Mouse (Mus musculus) frontal cortex, postnatal 10 days (tissue): ENCODE results near the gene Angptl4.

Experiments
- DNase-seq, 2 experiments: peaks; one replicate each; pipeline ENCODE4 v3.0.0; 2022; ENCODE audit warnings: low spot score in 2 of 2, mixed read lengths in 1 of 2

Angptl4 gene

DNA sequence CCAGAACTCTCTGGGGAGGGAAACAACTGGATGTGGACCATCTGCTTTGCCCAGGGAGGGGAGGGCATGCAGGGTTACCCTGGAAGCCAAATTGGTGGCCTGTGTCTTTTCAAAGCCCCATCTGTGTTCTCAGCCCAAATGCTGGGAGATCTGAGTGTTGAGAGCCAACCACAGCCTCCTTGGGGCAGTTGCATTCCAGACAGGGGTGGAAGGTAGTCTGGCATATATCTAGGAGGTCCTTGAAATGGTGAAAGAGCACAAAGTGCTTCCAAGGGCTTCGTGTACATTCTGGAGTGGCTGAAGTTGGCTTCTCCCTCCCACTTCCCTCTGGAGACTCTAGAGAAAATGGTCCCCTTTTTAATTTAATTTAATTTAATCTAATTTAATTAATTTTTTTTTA is 23.1 kb upstream of the Angptl4 start:
- no peak for DNase-seq

DNA sequence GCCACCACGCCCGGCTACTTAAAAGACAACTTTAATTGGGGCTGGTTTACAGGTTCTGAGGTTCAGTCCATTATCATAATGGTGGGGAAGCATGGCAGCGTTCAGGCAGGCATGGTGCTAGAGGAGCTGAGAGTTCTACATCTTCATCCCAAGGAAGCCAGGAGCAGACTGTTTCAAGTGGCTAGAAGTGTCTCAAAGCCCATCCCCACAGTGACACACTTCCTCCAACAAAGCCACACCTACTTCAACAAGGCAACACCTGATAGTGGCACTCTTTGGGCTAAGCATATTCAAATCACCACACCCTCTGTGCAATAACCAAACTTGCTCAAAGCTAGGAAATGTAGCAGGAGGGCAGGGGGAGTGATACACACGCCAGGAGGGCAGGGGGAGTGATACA is 22.6 kb upstream of the Angptl4 start:
- DNase-seq: no peak

DNA sequence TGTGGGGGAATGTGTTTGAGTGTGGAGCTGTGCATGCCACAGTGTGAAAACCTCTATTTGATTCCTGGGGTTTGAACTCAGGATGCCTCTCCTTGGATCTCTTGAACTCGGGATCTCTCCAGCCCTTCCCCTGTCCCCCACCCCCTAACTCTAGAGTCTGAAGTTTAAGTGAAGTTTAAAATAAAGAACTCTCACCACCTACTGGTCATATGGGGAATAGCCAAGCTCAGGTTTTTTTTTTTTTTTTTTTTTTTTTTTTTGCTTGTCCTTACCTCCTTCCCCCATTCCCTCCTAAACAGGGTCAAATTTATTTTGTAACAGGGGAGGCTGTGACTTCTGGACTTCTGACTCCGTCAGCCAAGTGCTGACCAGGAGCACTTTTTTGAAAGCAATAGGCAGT is 20.6 kb upstream of the Angptl4 start:
- no peak for DNase-seq

DNA sequence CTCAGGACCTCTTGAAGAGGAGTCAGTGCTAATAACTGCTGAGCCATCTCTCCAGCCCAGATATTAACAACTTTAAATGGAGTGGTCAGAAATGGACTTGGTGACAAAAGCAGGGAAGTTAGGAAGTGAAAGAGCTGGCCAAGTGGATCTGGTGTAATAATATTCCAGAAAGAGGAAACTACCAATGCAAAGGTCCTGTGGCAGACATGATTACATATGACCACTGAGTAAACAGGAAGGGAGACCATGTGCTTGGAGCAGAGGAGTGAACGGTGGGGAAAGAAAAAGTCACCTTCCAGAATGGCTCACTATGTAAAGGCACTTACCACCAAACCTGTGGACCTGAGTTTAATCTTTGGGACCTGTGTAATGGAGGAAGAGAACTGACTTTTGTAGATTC is 17.6 kb upstream of the Angptl4 start:
- DNase-seq: no peak

DNA sequence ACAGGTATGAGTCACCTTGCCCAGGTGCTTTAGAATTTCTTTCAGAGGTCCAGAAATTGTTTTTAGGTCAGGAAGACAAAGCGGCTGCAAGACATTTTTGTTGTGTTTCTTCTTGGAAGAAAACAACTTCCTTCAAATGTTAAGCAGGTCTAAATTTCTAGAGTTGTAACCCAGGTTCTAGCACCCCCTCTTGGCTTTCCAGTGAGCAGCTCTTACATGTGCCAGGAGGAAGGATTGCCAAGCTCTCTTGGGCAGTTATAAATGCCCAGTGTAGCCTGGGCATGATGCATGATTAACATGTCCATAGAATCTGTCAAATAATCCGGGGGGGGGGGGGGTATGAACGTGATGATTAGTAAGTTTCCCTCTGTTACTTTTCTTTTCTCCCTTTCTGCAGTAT is 16.7 kb upstream of the Angptl4 start:
- no peak for DNase-seq

DNA sequence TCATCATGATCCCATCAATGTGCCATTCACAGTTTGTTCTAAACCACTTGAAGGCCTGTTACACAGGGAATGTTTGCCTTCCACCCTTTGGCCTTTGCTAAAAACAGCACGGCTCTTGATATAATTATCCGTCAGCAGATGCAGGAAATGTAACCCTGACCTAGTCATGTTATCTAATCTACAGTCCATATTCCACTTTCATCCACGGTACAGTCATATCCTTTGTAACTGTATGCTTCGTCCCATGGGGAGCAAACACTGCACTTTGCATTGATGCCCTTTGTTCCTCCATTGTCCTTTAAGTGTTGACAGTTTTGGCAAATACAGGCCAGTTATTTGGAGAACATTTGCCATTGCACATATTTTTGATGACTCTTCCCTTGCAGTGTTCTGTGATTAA is 7.1 kb upstream of the Angptl4 start:
- DNase-seq: no peak

DNA sequence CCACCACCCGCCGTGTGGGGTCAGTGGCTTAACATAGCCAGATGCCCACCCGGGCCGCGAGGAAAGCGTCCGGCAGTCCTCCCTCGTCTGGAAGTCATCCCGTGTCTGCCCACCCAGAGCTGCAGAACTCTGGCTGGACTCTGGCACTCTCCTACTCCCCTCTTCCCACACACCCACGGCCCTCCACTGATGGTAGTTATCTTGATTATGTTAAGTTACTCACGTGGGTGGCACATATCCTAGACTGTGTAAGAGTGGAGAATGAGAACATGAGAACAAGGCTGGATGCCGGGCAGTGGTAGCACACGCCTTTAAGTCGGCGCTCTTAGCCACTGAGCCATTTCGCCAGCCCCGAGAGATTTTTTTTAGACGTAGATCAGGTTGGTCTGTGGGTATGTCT is 4.7 kb upstream of the Angptl4 start:
- no peak for DNase-seq

DNA sequence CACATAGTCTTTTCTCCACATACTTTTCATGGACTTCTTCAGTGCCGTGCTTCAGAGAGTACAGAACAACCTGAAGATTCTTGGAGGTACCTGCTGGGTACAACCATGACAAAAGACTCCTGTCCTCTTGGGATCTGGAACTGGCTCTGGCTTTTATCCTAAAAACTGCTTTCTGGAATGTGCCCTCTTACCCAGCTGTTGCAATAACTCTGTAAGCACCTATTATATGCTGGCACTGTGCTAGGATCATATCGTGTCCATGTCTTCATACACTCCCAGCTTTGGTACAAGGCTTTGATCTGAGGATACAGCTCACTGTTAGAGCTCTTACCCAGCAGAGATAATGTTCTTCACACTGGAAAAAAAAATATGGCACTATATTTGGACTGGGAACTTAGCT is 3.3 kb upstream of the Angptl4 start:
- no peak for DNase-seq

DNA sequence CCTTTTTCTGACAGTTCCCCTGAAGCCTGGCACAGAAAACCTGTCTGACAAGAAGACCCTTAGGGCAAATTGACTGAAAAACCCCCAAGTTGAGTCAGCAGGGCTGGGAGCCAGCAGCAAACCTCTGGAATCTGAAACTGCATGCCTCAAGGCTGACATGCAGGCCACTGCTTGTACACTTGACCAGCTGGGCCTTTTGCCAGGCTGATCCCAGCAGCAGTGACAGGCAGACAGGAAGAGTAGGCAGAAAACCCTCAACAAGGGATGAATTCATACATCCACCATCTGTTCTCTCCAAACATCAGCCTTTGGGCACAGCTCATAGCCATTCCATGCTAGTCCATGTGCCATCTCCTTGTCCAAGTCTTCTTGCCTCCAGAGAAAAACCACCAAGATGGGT is 1.8 kb upstream of the Angptl4 start:
- peak in 1 of 2 experiments; percentile 30 for DNase-seq

DNA sequence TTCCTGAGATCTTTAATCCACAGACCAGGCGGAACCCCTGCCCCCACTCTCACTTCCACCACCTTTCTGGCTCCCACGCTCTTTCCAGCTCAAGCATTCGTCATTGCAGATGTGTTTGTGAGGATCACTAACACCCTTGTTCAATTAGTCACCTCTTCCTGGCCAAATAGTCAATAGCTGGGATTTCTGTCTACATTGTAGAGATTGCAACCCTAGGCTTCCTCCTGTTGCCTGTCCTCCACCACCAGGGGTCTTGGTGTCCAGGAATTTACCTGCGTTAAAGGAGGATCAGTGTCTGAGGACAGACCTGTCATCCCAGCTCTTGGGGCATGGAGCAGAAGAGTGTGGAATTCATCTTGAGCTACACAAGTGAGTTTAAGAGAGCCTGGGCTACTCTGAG is 437 bp upstream of the Angptl4 start:
- DNase-seq: no peak

DNA sequence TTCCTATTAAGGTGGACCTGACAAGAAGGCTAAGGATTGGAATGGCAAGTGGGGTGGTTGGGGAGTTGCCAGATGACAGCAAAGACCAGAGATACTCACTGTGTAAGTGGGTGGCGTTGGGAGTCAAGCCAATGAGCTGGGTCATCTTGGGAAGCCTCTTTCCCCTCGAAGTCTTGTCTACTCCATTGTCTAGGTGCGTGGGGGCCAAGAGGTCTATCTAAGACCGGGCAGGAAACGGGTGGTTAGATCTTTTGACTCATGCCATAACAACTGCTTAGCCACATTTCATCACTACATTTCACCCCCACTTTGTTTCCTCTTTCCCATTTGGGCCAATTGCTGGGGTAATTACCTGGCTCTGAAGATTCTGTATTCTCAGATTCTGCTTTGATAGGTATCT is 1.2 kb downstream of the Angptl4 start:
- DNase-seq: no peak

DNA sequence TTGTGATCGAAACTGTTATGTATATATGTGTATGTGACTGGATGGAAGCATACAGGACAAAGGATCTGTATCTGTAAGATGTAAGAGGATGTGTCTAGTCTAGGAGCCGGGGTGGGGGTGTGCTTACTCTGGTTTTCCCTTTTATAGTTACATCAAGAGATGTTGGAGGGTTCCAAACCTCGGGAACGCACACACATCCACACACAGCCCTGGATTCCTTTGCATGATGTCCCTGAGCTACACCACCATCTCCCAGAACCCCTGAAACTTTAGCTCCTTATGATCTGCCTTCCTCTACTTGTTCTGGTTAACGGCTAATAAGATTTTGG is 1.7 kb downstream of the Angptl4 start:
- no peak for DNase-seq

DNA sequence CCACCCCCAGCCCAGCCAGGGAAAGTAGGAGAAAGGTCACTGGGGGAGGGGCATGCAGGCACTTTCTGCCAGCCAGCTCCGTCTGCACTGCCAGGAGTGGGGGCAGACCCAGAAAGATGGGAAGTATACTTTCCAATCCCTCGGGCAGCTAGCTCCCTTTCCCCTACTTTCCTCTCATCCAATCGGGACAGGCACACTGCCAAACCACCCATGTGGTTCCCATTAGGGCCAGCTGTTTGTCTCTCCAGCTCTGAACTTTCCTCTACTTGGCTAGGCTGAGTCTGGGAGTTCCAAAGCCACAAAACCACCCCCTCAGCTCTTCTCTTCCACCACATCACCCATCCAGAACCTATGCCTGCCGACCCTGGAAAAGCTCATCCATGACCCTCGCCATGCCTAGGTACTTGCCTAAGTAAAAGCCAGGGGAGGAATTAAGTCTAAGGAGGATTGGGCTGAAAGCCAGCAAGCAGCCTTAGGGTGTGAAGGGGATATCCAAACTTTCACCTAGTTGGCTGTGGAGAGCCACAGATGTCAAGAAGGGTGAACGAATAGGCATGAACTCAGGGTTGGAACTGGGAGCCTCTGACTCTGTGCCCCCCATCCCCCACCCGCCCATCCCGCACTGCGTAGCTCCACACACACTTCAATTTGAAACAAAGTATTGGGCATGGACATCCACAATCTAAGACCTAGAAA is 2.2 kb downstream of the Angptl4 start:
- peak; percentile 81 to 83 for DNase-seq

DNA sequence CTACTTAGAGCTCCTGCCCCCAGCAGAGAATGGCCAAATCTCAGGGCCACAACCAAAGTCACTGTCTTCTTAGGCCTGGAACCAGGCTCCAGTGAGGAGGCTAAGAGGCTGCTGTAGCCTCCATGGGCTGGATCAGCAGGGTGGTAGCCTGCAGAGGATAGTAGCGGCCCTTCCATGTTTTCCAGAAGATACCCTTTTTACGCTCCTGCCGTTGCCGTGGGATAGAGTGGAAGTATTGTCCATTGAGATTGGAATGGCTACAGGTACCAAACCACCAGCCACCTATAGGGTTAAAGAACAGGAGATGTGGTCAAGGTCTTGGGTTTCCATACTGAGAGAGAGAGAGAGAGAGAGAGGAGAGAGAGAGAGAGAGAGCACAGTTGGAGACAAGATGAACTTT is 6.3 kb downstream of the Angptl4 start:
- DNase-seq: no peak

DNA sequence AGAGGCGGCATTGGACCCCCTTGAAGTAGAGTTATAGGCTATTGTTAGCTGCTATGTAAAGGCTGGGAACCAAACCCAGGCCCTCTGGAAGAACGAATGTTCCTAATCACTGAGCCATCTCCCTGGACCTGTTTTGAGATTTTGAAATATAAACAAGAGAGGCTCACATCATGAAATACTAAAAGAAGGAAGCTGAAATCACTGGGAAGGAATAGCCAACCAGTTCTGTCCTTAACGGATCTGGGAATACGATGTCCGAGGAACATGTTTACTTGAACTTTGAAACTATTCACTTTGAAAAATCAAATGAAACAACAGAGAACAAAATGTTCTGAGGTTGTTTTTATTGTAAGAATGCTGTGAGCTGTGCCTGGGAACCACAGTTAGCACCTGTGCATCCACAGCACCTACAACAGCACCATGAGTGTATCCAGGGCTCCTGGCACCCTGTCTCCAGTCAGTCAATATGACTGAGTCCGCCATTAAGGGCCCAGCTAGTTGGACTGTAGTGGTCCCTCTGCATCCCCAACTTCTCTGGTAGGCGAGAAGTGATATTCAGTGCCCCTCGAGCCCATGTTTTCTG is 7.0 kb downstream of the Angptl4 start:
- no peak for DNase-seq

DNA sequence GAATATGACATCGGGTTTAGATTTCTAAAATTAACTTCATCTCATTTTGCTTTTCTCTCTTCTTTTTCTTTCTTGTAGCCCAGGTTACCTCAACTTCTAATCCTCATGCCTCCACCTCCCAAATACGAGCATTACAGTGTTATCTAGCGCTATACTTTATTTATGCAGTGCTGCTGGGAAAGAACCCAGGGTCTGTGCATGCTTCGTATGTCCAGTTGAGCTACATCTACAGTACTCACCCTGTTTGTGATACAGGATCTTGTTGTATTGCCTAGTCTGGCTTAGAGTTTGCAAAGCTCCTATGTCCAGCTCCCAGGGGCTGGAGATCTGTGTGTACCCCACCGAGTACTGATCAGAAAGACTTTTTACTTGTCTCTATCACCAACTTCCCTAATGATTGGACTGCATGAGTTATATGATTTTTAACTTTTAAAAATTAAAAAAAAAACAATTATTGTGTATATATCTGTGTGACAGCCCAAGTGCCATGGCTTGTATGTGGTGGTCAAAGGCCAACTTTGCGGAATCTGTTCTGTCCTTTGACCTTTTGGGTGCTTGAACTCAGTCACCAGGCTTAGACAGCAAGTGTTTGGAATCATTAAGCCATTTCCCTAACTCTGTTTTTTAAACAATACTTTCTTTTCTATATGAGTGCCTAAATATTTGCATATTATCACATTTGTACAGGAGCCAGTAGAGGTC is 7.6 kb downstream of the Angptl4 start:
- no peak for DNase-seq

DNA sequence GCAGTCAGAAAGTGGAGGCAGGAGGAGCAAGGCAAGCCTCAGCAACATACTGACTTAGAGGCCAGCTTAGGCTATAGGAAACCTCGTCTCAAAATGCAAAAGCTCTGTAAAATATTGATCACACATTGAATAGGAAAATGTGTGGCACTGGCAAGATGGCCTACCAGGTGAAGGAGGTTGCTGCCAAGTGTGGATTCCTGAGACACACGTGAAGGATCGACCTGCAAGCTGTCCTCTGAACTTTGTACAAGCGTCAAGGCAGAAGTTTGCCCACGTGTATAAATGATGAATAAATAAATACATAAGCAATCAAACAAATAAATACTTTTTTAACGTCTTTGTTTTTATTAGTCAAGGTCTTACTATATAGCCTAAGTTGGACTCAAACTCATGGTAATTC is 8.2 kb downstream of the Angptl4 start:
- DNase-seq: no peak

DNA sequence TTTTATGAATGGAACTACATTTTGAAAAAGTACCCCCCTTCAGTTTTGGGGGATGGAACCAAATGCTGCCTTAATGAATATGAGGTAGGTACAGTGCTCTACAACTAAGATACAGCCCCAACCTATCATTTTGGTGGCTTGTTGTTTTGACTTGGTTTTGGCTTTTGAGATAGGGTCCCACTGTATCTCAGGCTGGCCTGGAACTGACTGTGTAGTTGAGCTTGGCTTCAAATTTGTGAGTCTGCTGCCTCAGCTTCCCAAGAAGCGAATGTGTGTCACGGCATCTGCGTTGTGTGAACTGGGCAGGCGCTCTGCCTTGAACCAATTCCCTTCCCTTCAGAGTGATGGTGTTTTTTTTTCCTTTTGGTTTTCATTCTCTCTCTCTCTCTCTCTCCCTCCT is 10.0 kb downstream of the Angptl4 start:
- DNase-seq: no peak

DNA sequence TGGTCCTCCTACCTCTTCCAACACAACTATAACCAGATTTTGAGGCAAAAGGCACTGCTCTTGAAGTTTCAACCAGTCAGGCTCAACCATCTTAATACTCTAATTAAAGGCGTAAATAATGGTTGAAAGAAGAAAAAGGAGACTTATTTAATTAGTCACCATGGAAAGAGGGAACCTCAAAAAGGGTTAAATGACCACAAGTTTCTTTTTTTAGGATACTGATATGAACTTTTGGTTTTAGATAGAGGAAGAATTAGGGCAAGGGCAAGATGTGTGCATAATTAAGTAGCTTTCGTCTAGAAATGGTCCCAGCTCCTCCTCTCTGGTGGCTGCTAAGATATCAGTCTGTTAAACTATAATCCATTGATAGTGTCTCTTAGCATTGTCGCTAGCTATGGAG is 15.2 kb downstream of the Angptl4 start:
- DNase-seq: no peak

DNA sequence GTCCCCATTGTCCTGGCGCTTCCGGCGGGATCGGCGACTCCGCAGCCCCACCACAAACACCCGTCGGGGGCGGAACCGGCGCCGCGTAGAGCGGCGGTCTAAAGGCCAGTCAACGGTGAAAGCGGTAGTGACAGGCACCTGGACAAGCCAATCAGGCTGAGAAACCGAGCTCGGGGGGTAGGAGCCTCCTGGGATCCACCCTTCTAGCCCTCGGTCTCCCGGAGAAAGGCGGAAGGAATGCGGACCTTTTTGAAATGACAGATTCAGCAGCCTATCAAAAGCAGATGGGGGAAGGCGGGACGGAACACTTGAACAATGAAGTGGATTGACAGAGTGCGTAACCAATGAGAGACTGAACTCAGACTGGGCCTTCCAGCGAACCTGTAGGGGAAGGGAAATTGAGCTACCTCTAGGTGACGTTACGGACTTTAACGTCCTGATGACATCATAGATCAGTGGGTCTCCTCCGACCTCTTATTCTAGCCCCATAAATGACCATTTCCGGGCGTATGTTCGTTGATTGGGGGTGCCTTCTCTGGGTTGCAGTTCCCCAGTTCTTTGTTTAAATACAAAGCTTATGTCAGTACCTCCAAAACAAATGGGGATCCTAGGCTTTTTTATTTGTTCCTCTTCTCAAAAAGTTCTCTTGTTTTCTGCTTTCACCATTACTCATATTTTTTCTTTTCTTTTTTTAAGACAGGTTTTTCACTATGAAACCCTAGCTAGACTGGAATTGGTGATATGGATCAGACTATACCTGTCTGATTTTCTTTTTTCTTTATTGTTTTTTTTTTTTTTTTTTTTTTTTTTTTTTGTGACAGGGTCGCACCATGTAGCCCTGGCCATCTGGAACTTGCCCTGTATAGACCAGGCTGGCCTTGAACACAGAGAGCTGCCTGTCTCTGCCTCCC is 21.1 kb downstream of the Angptl4 start, which contains the start of gene Rab11b:
Gene Rab11b, minus strand, starts transcription at position 276 of the 911 bp plus-strand sequence.
- peak; percentile 100 for DNase-seq

DNA sequence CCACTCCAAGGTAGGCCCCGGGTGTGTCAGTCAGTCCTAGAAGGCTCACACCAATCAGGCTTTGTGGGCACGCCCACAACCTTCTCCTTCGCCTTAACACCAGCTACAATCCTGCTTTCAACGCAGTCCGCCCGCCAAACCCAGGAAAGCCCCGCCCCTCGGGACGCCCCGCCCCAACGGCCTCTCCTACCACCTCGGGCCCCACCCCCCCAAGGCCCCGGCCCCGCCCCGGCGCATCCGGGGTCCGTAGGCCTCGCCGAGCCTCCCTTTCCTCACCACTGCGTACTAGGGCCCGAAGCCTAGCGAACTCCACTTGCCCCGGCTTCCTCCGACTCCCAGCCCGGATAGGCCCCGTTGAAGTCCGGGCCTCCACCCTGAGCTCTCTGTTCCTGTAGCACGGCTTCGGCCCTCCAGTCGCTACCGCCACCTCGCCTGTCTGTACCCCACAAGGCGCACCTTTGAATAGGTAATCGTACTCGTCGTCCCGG is 21.8 kb downstream of the Angptl4 start:
- peak; percentile 87 to 88 for DNase-seq

DNA sequence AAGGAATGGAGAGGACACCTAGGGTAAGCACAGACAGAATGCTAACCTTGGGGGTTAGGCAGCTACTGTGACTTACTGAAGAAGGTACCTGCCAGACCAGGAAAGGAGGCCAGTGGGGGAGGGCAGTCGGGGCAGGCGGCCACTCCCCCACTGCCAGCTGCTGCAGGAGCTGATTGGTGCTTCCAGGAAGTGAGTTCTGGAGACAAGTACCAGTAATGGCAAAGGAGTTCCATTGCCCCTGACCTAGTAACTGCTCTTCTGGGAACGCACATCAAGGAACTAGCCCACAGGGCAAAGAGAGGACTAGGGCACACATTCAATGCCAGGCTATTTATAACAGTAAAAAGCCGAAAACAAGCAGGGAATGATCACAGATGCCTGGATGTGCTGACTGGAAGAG is 24.4 kb downstream of the Angptl4 start:
- DNase-seq: no peak
